Mouse (Mus musculus): Measurements from ENCODE around the gene Cd69. TPM values are rescaled to one million over a fixed set of nuclear protein-coding genes. Genes with fewer than 3 reads are reported as not detected.

Cd69 gene
- polyA plus RNA-seq, 1 experiment from 2014 or later: 0.10 TPM

DNA sequence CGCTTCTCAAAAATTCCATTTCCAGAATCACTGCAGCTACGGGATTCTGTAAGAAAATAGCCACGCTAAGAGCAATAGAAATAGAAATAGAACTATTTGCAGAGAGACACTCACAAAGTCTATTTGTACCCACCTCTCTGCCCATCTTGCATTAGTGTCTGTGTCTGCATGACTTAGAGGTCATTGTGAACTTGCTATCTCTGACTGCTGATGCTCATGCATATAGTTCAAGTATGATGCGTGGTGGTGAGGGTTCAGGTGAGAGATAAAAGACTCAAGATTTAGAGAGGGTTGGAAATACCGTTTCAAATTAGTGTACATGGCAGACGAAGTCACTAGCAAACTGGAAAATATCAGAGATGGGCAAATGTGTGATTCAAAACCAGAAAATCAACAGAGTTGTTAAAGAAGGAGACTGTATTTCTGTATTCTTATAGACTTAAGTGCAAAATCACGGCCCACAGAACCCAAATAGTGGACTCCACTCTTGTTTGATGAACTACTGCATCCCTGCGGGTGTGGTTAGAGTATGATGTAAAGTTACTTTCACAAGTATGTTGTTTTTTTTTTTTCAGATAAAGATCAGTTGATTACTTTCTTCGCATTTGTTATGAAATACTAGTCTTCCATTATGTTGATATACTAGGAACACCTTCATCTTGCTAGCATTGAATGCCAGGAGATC, 35.5 kb downstream of the Cd69 start:
- no peaks in the 10 kb centered on the region for H3K36me3 ChIP-seq
- WGBS: 90% methylated on average over 9 of the region's 9 CpGs
- peaks cover 6% of the 10 kb centered on the region for H3K4me1 ChIP-seq
- H3K27me3 ChIP-seq (ENCODE audit: low read depth, poor library complexity, severe bottlenecking): no peaks in the 10 kb centered on the region
- no peaks in the 10 kb centered on the region for H3K9me3 ChIP-seq (replicated peaks)
- no peak overlapping the region for H3K4me3 ChIP-seq
- DNase-seq (ENCODE audit: low spot score): no peak
- H3K27ac ChIP-seq (replicated peaks): no peak overlapping the region

- H3K9me3 ChIP-seq (replicated peaks): no peaks in the 10 kb centered on the region
- H3K4me1 ChIP-seq: peaks cover 6% of the 10 kb centered on the region
- no peaks in the 10 kb centered on the region for H3K27me3 ChIP-seq (ENCODE audit: low read depth, poor library complexity, severe bottlenecking)
- no peaks in the 10 kb centered on the region for H3K36me3 ChIP-seq
- peak overlapping the region; percentile 57 for H3K27ac ChIP-seq (replicated peaks)
- H3K4me3 ChIP-seq: peak overlapping the region; percentile 62
- 12% methylated on average over 14 of the region's 14 CpGs for WGBS
- peak; percentile 33 for DNase-seq (ENCODE audit: low spot score)
These were observed 36.8 kb downstream of the Cd69 start for GRCm38 (mm10) chr6:129238275-129239038.

GRCm38 (mm10) chr6:129237350-129238274, 37.6 kb downstream of the Cd69 start:
- Histone ChIP-seq H3K36me3 (no peaks in the 10 kb centered on the region), H3K9me3 (replicated peaks) (no peaks in the 10 kb centered on the region), H3K4me1 (peaks cover 6% of the 10 kb centered on the region), H3K4me3 (peak overlapping the region; percentile 62), H3K27ac (replicated peaks) (peak overlapping the region; percentile 57), H3K27me3 (ENCODE audit: low read depth, poor library complexity, severe bottlenecking) (no peaks in the 10 kb centered on the region)
- WGBS: 26% methylated on average over 16 of the region's 16 CpGs
- peak; percentile 65 for DNase-seq (ENCODE audit: low spot score)

GRCm38 (mm10) chr6:129236652-129237342, 38.4 kb downstream of the Cd69 start:
- no peaks in the 10 kb centered on the region for H3K36me3 ChIP-seq
- no peaks in the 10 kb centered on the region for H3K27me3 ChIP-seq (ENCODE audit: low read depth, poor library complexity, severe bottlenecking)
- no peak overlapping the region for H3K4me3 ChIP-seq
- WGBS: 86% methylated on average over 2 of the region's 2 CpGs
- no peak overlapping the region for H3K27ac ChIP-seq (replicated peaks)
- H3K9me3 ChIP-seq (replicated peaks): no peaks in the 10 kb centered on the region
- no peak for DNase-seq (ENCODE audit: low spot score)
- peaks cover 6% of the 10 kb centered on the region for H3K4me1 ChIP-seq

- no peaks in the 10 kb centered on the region for H3K27me3 ChIP-seq (ENCODE audit: low read depth, poor library complexity, severe bottlenecking)
- H3K4me1 ChIP-seq: peaks cover 6% of the 10 kb centered on the region
- WGBS: 91% methylated on average over 5 of the region's 5 CpGs
- H3K9me3 ChIP-seq (replicated peaks): no peaks in the 10 kb centered on the region
- H3K4me3 ChIP-seq: no peak overlapping the region
- no peaks in the 10 kb centered on the region for H3K36me3 ChIP-seq
- no peak overlapping the region for H3K27ac ChIP-seq (replicated peaks)
- DNase-seq (ENCODE audit: low spot score): no peak
These were observed 39.3 kb downstream of the Cd69 start for GRCm38 (mm10) chr6:129235855-129236461.

DNA sequence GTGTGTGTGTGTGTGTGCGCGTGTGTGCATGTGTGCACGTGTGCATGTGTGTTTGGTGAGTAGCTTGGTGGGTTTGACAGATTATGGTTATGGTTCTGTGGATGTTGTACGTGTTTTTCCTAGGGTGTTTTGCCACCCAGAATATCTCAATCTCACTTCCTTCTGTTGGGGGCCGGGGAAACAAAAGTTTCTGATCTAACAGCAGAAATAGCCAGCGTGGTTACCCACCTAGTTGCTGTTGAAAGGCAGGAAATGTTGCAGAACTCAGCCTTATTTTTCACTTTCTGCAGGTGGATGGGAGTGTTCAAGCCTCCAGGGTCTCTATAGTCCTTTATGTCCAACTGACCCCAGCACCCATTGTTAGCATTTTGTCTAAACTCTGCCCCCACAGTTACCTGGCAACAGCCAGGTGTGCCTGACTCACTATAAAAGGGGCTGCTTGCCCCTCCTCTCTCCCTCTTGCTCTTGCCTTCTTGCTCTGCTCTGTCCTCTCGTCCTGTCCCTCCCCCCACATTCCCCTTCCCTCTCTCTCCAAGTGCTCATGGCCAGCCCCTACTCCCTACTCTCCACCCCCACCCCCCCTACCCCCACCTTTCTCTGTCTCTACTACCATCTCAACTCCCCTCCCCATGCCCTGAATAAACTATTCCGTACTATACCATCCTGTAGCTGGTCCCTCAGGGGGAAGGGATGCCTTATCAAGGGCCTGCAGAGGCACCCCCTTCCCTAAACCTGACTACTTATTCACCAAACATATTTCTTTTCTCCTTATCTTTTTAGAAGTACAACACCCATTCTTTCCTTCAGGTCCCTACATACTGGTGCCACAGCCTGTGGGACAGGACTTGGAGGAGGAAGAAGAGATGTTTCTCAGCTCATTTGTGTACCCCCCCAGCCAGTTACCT, 40.5 kb downstream of the Cd69 start:
- Histone ChIP-seq H3K4me3 (no peak overlapping the region), H3K27me3 (ENCODE audit: low read depth, poor library complexity, severe bottlenecking) (no peaks in the 10 kb centered on the region), H3K9me3 (replicated peaks) (no peaks in the 10 kb centered on the region), H3K36me3 (no peaks in the 10 kb centered on the region), H3K4me1 (peaks cover 6% of the 10 kb centered on the region), H3K27ac (replicated peaks) (no peak overlapping the region)
- 79% methylated on average over 8 of the region's 8 CpGs for WGBS
- DNase-seq (ENCODE audit: low spot score): no peak

GRCm38 (mm10) chr6:129233955-129234369, 41.3 kb downstream of the Cd69 start:
- H3K4me1 ChIP-seq: peaks cover 6% of the 10 kb centered on the region
- H3K27me3 ChIP-seq (ENCODE audit: low read depth, poor library complexity, severe bottlenecking): no peaks in the 10 kb centered on the region
- no peak overlapping the region for H3K4me3 ChIP-seq
- DNase-seq (ENCODE audit: low spot score): no peak
- no peak overlapping the region for H3K27ac ChIP-seq (replicated peaks)
- no peaks in the 10 kb centered on the region for H3K36me3 ChIP-seq
- no peaks in the 10 kb centered on the region for H3K9me3 ChIP-seq (replicated peaks)
- 85% methylated on average over 16 of the region's 18 CpGs for WGBS

DNA sequence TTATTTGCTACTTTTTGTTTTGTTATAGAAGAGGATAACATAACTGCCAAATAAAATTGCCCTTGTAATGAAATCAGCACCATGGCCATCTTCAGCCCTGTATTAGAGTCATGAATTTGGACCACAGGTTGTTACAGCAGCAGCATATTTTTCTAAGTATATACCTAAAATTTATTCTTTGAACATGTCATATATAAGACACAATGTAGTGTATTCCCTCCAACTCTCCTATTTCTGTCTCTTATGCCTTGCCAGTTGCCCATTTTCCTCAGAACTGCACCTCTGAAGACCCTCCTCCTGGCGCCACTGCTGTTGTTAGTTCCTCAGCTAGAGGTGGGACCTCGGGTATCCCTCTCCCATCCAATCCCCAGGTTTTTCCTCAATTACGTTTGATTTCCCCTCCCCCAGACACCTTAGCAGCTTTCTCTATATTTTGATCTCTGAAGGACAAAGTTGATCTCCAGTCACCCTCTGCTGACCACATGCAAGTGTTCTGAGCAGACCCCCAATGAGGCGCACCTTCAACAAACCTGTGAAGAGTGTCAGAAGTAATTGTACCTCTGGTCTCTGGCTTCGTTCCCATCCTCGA, 41.8 kb downstream of the Cd69 start:
- Histone ChIP-seq H3K4me1 (peaks cover 6% of the 10 kb centered on the region), H3K4me3 (no peak overlapping the region), H3K27me3 (ENCODE audit: low read depth, poor library complexity, severe bottlenecking) (no peaks in the 10 kb centered on the region), H3K36me3 (no peaks in the 10 kb centered on the region), H3K27ac (replicated peaks) (no peak overlapping the region), H3K9me3 (replicated peaks) (no peaks in the 10 kb centered on the region)
- no peak for DNase-seq (ENCODE audit: low spot score)
- 84% methylated on average over 6 of the region's 6 CpGs for WGBS

GRCm38 (mm10) chr6:129232842-129233205, 42.4 kb downstream of the Cd69 start:
- H3K9me3 ChIP-seq (replicated peaks): no peaks in the 10 kb centered on the region
- 85% methylated on average over 9 of the region's 9 CpGs for WGBS
- DNase-seq (ENCODE audit: low spot score): no peak

GRCm38 (mm10) chr6:129232005-129232841, 43.0 kb downstream of the Cd69 start:
- DNase-seq (ENCODE audit: low spot score): no peak
- 81% methylated on average over 5 of the region's 5 CpGs for WGBS
- Histone ChIP-seq H3K4me1 (no peaks in the 10 kb centered on the region), H3K27ac (replicated peaks) (no peak overlapping the region), H3K27me3 (ENCODE audit: low read depth, poor library complexity, severe bottlenecking) (no peaks in the 10 kb centered on the region), H3K9me3 (replicated peaks) (no peaks in the 10 kb centered on the region), H3K36me3 (no peaks in the 10 kb centered on the region), H3K4me3 (no peak overlapping the region)

More at GRCm38 (mm10) chr6:129232842-129233205, 42.4 kb downstream of the Cd69 start:
- H3K4me1 ChIP-seq: peaks cover 5% of the 10 kb centered on the region
- H3K27me3 ChIP-seq (ENCODE audit: low read depth, poor library complexity, severe bottlenecking): no peaks in the 10 kb centered on the region
- H3K36me3 ChIP-seq: no peaks in the 10 kb centered on the region
- no peak overlapping the region for H3K4me3 ChIP-seq
- H3K27ac ChIP-seq (replicated peaks): no peak overlapping the region
